Mouse (Mus musculus): ENCODE measurements at regions not wholly inside any gene's neighbourhood (a gene's known extent, or its start where the extent isn't known, plus 50 kb on each side); places are given as distances from the start of the nearest gene placed in this dataset.
"Not testable (repeated sequence)": the region's sequence is repeated elsewhere in the genome, so short reads cannot be mapped to it uniquely, and the experiment has no call there.

DNA sequence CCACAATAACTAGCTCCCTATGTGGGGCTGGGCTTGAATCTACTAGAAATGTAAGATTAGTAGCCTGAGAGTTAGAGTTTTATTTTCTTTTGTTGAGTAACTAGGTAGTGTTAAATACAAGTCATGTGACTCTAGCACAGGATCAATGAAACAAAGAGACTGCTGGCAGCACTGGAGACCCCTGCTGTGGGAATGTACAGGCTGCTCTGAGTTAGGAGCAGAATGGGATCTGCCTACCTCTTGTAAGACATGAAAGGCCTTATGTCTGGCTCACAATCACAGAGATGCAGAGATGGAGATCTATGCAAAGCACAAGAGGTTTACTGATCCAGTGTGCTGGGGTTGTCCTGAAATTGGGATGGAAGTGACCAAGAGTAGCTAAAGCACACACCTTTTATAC, 193.9 kb upstream of the Kcnmb2 start:
- DNase-seq (ENCODE audit: low read depth in 3 of 3, low spot score in 3 of 3); H3K4me3 ChIP-seq (ENCODE audit: insufficient read depth in 1 of 2, low read depth in 2 of 2, low read length in 2 of 2); H3K4me2 ChIP-seq (ENCODE audit: low read depth); H3K9me3 ChIP-seq (ENCODE audit: control insufficient read depth, low read length); H3K9ac ChIP-seq (replicated peaks); ATAC-seq (ENCODE audit: insufficient read depth); H3K27ac ChIP-seq; H3K27me3 ChIP-seq (ENCODE audit: control insufficient read depth, insufficient read depth, low read length); H3K36me3 ChIP-seq (replicated peaks; ENCODE audit: control insufficient read depth, insufficient read depth, low read depth); H3K4me1 ChIP-seq (replicated peaks; ENCODE audit: control insufficient read depth in 2 of 2, insufficient read depth in 2 of 2, low read length in 1 of 2): not testable (repeated sequence)

DNA sequence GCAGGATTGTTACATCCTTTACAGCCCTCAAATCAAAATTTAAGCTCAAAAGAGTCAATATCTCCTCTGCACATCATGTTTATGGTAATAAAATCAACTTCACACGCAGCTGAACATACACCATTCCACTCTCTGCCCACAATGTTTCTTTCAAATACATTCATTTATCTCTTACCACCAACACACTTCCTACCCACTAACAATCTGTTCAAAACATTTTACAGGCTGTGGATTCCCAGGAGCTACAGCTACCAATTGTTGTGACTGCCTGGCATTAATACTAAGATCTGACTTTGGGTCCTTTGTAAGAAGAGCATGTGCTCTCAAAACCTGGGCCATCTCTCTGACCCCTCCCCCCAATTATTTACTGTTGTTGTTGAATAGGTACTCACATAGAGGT, 161.0 kb upstream of the Kcnmb2 start:
- no peak overlapping the region for H3K4me2 ChIP-seq (ENCODE audit: low read depth)
- no peak for TF ChIP-seq CTCF (IDR thresholded peaks at IDR 0.05; ENCODE audit: low read depth)
- no peak for TF ChIP-seq EP300 (IDR thresholded peaks at IDR 0.05; ENCODE audit: low read depth)
- 16% methylated on average over 1 of the region's 1 CpGs for WGBS (ENCODE audit: insufficient replicate concordance)
- ATAC-seq (ENCODE audit: insufficient read depth): no peak
- no peaks in the 10 kb centered on the region for H3K36me3 ChIP-seq (replicated peaks; ENCODE audit: control insufficient read depth, insufficient read depth, low read depth)
- no peak overlapping the region for H3K27ac ChIP-seq
- no peaks in the 10 kb centered on the region for H3K4me1 ChIP-seq (replicated peaks; ENCODE audit: control insufficient read depth in 2 of 2, insufficient read depth in 2 of 2, low read length in 1 of 2)
- DNase-seq (ENCODE audit: low read depth in 3 of 3, low spot score in 3 of 3): no peak
- no peaks in the 10 kb centered on the region for H3K27me3 ChIP-seq (ENCODE audit: control insufficient read depth, insufficient read depth, low read length)
- no peak overlapping the region for H3K4me3 ChIP-seq (ENCODE audit: insufficient read depth in 1 of 2, low read depth in 2 of 2, low read length in 2 of 2)
- H3K9me3 ChIP-seq (ENCODE audit: control insufficient read depth, low read length): no peaks in the 10 kb centered on the region
- H3K9ac ChIP-seq (replicated peaks): no peak overlapping the region

GRCm38 (mm10) chr3:31755881-31756280, 146.4 kb upstream of the Kcnmb2 start:
- Histone ChIP-seq H3K4me3 (ENCODE audit: insufficient read depth in 1 of 2, low read depth in 2 of 2, low read length in 2 of 2) (no peak overlapping the region), H3K4me1 (replicated peaks; ENCODE audit: control insufficient read depth in 2 of 2, insufficient read depth in 2 of 2, low read length in 1 of 2) (no peaks in the 10 kb centered on the region), H3K4me2 (ENCODE audit: low read depth) (no peak overlapping the region), H3K27ac (no peak overlapping the region), H3K9ac (replicated peaks) (no peak overlapping the region), H3K9me3 (ENCODE audit: control insufficient read depth, low read length) (no peaks in the 10 kb centered on the region), H3K27me3 (ENCODE audit: control insufficient read depth, insufficient read depth, low read length) (no peaks in the 10 kb centered on the region), H3K36me3 (replicated peaks; ENCODE audit: control insufficient read depth, insufficient read depth, low read depth) (no peaks in the 10 kb centered on the region)
- no peak for ATAC-seq (ENCODE audit: insufficient read depth)
- TF ChIP-seq EP300 (IDR thresholded peaks at IDR 0.05; ENCODE audit: low read depth): no peak
- no peak for TF ChIP-seq CTCF (IDR thresholded peaks at IDR 0.05; ENCODE audit: low read depth)
- no peak for DNase-seq (ENCODE audit: low read depth in 3 of 3, low spot score in 3 of 3)
- WGBS (ENCODE audit: insufficient replicate concordance): 56% methylated on average over 4 of the region's 4 CpGs

DNA sequence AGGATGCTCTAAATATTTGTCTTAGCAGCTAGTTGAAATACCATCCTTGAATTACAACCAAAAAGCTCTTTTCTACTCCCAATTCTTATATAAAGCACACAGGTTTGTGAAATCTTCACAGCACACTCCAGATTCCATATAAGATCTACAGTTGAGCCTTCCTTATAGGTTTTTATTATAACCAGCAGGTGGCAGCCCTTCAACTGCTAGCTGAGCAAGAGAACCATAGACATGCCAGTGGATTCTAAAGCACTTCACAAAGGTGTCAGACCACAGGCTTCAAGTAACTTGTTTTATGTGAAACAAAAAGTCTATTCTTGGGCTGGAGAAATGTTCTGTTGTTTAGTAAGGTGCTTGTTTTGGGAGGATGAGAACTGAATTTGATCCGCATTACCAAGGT, 133.1 kb upstream of the Kcnmb2 start:
- H3K36me3 ChIP-seq (replicated peaks; ENCODE audit: control insufficient read depth, insufficient read depth, low read depth): no peaks in the 10 kb centered on the region
- H3K27me3 ChIP-seq (ENCODE audit: control insufficient read depth, insufficient read depth, low read length): no peaks in the 10 kb centered on the region
- WGBS (ENCODE audit: insufficient replicate concordance): 74% methylated on average over 1 of the region's 1 CpGs
- H3K9ac ChIP-seq (replicated peaks): no peak overlapping the region
- TF ChIP-seq EP300 (IDR thresholded peaks at IDR 0.05; ENCODE audit: low read depth) (no peak), CTCF (IDR thresholded peaks at IDR 0.05; ENCODE audit: low read depth) (no peak)
- H3K4me2 ChIP-seq (ENCODE audit: low read depth): no peak overlapping the region
- no peak overlapping the region for H3K4me3 ChIP-seq (ENCODE audit: insufficient read depth in 1 of 2, low read depth in 2 of 2, low read length in 2 of 2)
- ATAC-seq (ENCODE audit: insufficient read depth) (no peak), DNase-seq (ENCODE audit: low read depth in 3 of 3, low spot score in 3 of 3) (no peak)
- no peaks in the 10 kb centered on the region for H3K4me1 ChIP-seq (replicated peaks; ENCODE audit: control insufficient read depth in 2 of 2, insufficient read depth in 2 of 2, low read length in 1 of 2)
- H3K27ac ChIP-seq: no peak overlapping the region
- H3K9me3 ChIP-seq (ENCODE audit: control insufficient read depth, low read length): no peaks in the 10 kb centered on the region

DNA sequence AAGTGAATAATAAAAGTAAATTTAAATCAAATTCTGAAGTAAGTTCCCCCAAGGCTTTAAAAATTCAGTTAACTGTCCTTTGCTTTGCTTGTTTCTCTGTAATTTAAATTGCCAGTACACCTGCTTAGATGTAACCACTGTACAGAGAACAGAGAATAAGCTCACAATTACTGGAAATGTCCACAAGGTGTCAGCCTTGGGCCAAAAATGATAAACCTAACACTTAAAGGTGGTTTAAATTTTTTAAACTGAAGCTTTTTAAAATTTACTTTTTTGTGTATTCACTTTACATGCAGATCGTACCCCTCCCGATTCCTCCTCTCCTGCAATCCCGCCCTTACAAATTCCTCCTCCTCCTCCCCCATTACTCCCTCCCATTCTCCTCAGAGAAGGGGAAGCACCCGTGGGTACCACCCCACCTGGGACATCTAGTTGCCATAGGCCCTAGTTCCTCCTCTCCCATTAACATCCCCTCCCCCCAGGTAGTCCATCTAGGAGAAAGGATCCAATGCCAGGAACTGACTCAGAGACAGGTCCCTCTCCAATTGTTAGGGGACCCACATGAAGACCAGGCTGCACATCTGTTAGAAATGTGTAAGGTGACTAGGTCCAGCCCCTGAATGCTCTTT, 111.9 kb upstream of the Kcnmb2 start:
- Histone ChIP-seq H3K27ac (no peak overlapping the region), H3K4me3 (ENCODE audit: insufficient read depth in 1 of 2, low read depth in 2 of 2, low read length in 2 of 2) (no peak overlapping the region), H3K4me2 (ENCODE audit: low read depth) (no peak overlapping the region), H3K9ac (replicated peaks) (no peak overlapping the region), H3K4me1 (replicated peaks; ENCODE audit: control insufficient read depth in 2 of 2, insufficient read depth in 2 of 2, low read length in 1 of 2) (no peaks in the 10 kb centered on the region), H3K36me3 (replicated peaks; ENCODE audit: control insufficient read depth, insufficient read depth, low read depth) (no peaks in the 10 kb centered on the region), H3K9me3 (ENCODE audit: control insufficient read depth, low read length) (no peaks in the 10 kb centered on the region), H3K27me3 (ENCODE audit: control insufficient read depth, insufficient read depth, low read length) (no peaks in the 10 kb centered on the region)
- no peak for TF ChIP-seq EP300 (IDR thresholded peaks at IDR 0.05; ENCODE audit: low read depth)
- TF ChIP-seq CTCF (IDR thresholded peaks at IDR 0.05; ENCODE audit: low read depth): peak; percentile 22; the same call in 1 of the 2 replicates
- peak in 1 of 3 experiments; percentile 0 for DNase-seq (ENCODE audit: low read depth in 3 of 3, low spot score in 3 of 3)
- WGBS (ENCODE audit: insufficient replicate concordance): 19% methylated on average over 4 of the region's 4 CpGs
- no peak for ATAC-seq (ENCODE audit: insufficient read depth)

Data from liver, embryonic 14.5 days (tissue).